In genomic region chr9:74110461-74110816, GRCm38 (mm10) we compare ENCODE assay signal across 10 mouse cellular contexts. TPM values are rescaled to one million over a fixed set of nuclear protein-coding genes. Genes with fewer than 3 reads are reported as not detected.
DNase-seq lines count a peak whose midpoint lies in the region; ATAC-seq and TF ChIP-seq lines count a peak whose summit lies in the region.
"Had no signal": no experiment of that assay in that cellular context is flagged by ENCODE, and none has a peak within 500 bp of the region (broad histone marks: within the 10 kb centered on the region; RNA-seq: fewer than 3 reads in every experiment).

No protein-coding gene starts in this region.

- peak overlapping the region; percentile 30 for H3K4me3 ChIP-seq in testis, adult 2 months (ENCODE audit: control insufficient read depth, low read depth, low read length)
- H3K4me3 ChIP-seq in forebrain, postnatal 0 days (ENCODE audit: low read depth, low read length), result no peak overlapping the region
- H3K4me3 ChIP-seq in liver, embryonic 15.5 days (replicated peaks), result peak overlapping the region; percentile 36

- no peak for ATAC-seq in forebrain, postnatal 0 days
- ATAC-seq in liver, embryonic 15.5 days (ENCODE audit: insufficient read depth), result no peak
- ATAC-seq in erythroblast, adult 5-6 weeks (replicated peaks; ENCODE audit: low FRiP score, poor library complexity, severe bottlenecking), result no peak

- no peaks in the 10 kb centered on the region for H3K36me3 ChIP-seq in testis, adult 2 months (ENCODE audit: control insufficient read depth, insufficient read depth, low read length)
- H3K36me3 ChIP-seq in forebrain, postnatal 0 days (ENCODE audit: insufficient read depth), result no peaks in the 10 kb centered on the region
- no peaks in the 10 kb centered on the region for H3K36me3 ChIP-seq in liver, embryonic 15.5 days (replicated peaks)

- no peak overlapping the region for H3K9ac ChIP-seq in forebrain, postnatal 0 days
- H3K9ac ChIP-seq in liver, embryonic 15.5 days, result no peak overlapping the region

- peak overlapping the region; percentile 34 for H3K4me2 ChIP-seq in forebrain, postnatal 0 days (ENCODE audit: low read depth)
- H3K4me2 ChIP-seq in liver, embryonic 15.5 days, result peak overlapping the region; percentile 46

- no peak for TF ChIP-seq CTCF in testis, adult 2 months (IDR thresholded peaks at IDR 0.05; ENCODE audit: control insufficient read depth, insufficient read depth, insufficient replicate concordance, low read depth, low read length)
- TF ChIP-seq CTCF in forebrain, postnatal 0 days (IDR thresholded peaks at IDR 0.05; ENCODE audit: low read depth), result no peak

- H3K4me1 ChIP-seq in testis, adult 2 months (ENCODE audit: control insufficient read depth, insufficient read depth, low read length), result peaks cover 7% of the 10 kb centered on the region
- no peaks in the 10 kb centered on the region for H3K4me1 ChIP-seq in forebrain, postnatal 0 days (ENCODE audit: insufficient read depth)
- H3K4me1 ChIP-seq in liver, embryonic 15.5 days (replicated peaks), result no peaks in the 10 kb centered on the region

- no peak for TF ChIP-seq POLR2A in testis, adult 2 months (IDR thresholded peaks at IDR 0.05; ENCODE audit: control insufficient read depth, low read depth, low read length)

- H3K27me3 ChIP-seq in testis, adult 2 months (ENCODE audit: control insufficient read depth, insufficient read depth, low read length), result no peaks in the 10 kb centered on the region
- no peaks in the 10 kb centered on the region for H3K27me3 ChIP-seq in forebrain, postnatal 0 days (ENCODE audit: insufficient read depth, low read length)
- H3K27me3 ChIP-seq in liver, embryonic 15.5 days, result 0 out of 2 replicates have a peak, but pooled peaks cover 3% of the 10 kb centered on the region

- 4% methylated on average over 7 of the region's 7 CpGs for WGBS in forebrain, postnatal 0 days
- 7% methylated on average over 7 of the region's 7 CpGs for WGBS in liver, embryonic 15.5 days (ENCODE audit: insufficient replicate concordance)

- H3K27ac ChIP-seq in testis, adult 2 months (ENCODE audit: control insufficient read depth, insufficient read depth, low read depth, low read length), result no peak overlapping the region
- no peak overlapping the region for H3K27ac ChIP-seq in forebrain, postnatal 0 days (ENCODE audit: low read depth, low read length)
- no peak overlapping the region for H3K27ac ChIP-seq in liver, embryonic 15.5 days (replicated peaks)

- DNase-seq in testis, postnatal 10 days (ENCODE audit: low spot score), result no peak
- no peak for DNase-seq in forebrain, postnatal 0 days
- peak; percentile 21 for DNase-seq in yolk sac, embryonic 10.5 days (ENCODE audit: low spot score)
- DNase-seq in cerebellum, postnatal 14 days, result no peak
- no peak for DNase-seq in gastrocnemius, postnatal 10 days
- DNase-seq: adrenal gland, adult 2 months; gastrocnemius, postnatal 25 days had no signal

- no peaks in the 10 kb centered on the region for H3K9me3 ChIP-seq in forebrain, postnatal 0 days (ENCODE audit: low read length)
- no peaks in the 10 kb centered on the region; the same call in 1 of the 2 replicates for H3K9me3 ChIP-seq in liver, embryonic 15.5 days (replicated peaks)

RNA-seq across cellular contexts. Expression of gene Wdr72, which starts 0.3 kb away (rescaled TPM):
- polyA plus RNA-seq in testis, adult 2 months (2012; rRNA removed), result 0.06 and 0.09 TPM in 2 replicates
- 0.05 TPM in 1 of 2 replicates, not detected in the other for total RNA-seq in forebrain, postnatal 0 days (2014; rRNA removed)
- polyA plus RNA-seq in forebrain, postnatal 0 days (2015; fragmentation: Nextera tagmentation; extraction: Ambion mirVana), result 0.16 and 0.22 TPM in 2 replicates
- polyA plus RNA-seq in liver, embryonic 15.5 days (2015; fragmentation: Nextera tagmentation; extraction: Ambion mirVana), result not detected in 2 replicates
- not detected in 2 replicates for total RNA-seq in erythroblast, adult 5-6 weeks (2015; ENCODE audit: low replicate concordance)
- not detected in 2 replicates for total RNA-seq in erythroblast, adult 5-6 weeks (2017; ENCODE audit: low replicate concordance)
- total RNA-seq in gastrocnemius, postnatal 10 days (2021), result under 1 TPM; 0.09 to 0.14 TPM
- total RNA-seq: adrenal gland, adult 2 months had no signal
- polyA plus RNA-seq: adrenal gland, adult 2 months had no signal
